Mouse (Mus musculus): ENCODE results near the gene Uchl1.

Uchl1 gene

DNA sequence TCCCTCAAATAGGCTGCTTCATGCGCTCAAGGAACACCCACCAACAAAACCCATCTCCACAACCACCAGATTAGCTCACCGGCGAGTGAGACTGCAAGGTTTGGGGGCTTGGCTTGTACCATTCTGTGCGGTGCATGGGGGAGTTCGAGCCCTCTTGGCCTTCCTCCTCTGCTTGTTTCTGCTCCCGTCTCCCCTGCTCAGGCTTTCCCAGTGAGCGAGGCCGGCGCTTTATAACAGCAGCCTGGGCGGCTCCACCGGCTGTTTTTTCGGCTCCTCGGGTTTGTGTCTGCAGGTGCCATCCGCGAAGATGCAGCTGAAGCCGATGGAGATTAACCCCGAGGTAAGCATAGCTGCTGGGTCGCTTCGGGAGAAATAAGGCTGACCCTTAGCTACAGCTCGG lies at the start of gene Uchl1:
Gene Uchl1, plus strand, starts transcription at position 109 of the 400 bp plus-strand sequence.
- DNase-seq (ENCODE audit: low read depth, low spot score): peak; percentile 97

DNA sequence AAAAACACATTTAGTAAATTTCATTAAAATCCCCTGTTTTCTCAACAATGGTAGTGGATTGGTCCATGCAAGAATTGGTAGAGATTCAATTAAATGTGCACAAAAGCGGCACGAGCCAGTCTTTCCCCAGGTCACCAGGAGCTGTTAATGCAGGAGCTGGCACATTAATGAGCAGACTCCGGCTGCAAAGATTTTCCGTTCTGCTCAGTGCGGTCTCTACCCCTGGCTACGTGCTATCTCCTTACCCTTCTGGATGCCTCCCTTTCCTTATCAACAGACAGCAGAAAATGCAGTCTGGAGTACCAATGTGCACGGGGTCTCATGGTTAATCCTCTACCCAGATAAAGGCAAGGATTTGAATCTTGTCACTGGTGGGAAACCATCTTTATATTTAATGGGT lies 48.1 kb upstream of the Uchl1 start:
- DNase-seq (ENCODE audit: low read depth, low spot score): no peak

DNA sequence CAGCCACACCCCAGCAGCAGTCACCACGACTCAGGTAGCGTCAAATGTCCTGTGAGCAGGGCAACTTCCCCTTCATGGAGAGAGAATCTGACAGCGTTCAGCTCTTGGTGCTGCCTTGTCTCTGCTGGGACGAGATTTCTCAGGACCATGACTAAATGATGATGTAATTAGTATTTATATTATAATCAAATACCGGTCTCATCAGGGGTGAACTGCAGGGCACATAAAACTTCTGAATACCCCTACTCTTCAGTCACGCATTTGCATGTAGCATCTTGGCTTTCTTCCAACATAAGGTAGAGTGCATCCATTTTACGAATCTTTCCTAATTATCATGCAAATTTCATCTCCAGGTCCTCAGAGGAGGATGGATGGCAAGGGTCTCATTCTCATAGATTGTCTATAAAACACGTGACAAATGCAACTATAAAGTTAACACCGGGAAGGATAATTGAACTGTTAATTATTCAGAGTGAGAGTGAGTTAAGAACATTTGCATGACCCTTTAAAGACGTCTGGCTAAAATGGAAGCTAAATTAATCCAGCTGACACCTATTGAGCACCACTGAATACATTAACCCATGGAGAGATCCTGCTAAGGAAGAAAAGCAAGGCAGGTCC lies 40.3 kb upstream of the Uchl1 start:
- no peak for DNase-seq (ENCODE audit: low read depth, low spot score)

DNA sequence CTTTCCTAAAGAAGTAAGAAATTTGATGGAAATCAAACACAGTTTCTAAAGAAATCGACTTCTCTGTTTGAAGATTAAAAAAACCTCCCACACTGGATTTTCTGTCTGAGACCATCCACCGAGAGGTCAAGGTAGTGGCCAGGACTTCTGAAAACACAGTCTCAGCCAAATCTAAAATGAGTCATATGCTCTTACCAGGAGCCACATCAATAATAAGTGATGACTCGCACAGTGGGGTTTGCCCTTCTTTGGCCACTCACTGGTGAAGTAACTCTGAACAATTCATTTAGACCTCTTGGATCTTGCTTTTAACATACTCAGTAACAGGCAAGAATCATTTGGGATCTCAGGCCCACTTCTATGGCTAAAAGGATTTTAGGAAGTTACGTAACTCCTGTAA lies 33.7 kb upstream of the Uchl1 start:
- no peak for DNase-seq (ENCODE audit: low read depth, low spot score)

DNA sequence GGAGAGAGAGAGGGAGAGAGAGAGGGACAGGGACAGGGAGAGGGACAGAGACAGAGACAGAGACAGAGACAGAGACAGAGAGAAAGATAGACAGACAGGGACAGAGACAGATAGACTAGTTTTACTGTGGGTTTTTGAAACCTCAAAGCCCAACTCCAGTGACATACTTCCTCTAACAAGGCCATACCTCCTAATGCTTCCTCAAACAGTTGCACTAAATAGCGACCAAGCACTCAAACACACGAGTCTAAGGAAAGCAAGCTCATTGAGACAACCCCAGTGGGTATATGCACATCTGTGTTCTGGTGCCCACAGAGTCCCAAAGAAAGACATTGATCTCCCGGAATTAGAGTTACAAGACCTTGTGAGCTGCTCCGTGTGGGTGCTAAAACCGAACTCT lies 32.6 kb upstream of the Uchl1 start:
- no peak for DNase-seq (ENCODE audit: low read depth, low spot score)

DNA sequence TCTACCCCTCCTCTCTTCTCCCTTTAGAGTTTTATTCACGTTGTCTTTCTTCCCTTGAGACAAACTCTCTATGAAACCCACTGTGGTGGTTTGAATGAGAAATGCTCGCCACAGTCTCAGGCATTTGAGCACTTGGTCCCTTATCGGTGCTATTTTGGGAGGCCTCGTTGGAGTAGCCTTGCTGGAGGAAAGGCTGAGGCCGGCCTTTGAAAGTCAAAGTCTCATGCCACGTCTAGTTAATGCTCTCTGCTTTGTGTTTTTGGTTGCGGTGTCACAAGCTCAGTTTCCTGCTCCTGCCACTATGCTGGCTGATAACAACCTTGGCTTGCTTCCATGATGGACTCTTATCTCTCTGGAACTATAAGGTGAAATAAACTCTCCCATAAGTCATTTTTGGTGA lies 28.4 kb upstream of the Uchl1 start:
- no peak for DNase-seq (ENCODE audit: low read depth, low spot score)

DNA sequence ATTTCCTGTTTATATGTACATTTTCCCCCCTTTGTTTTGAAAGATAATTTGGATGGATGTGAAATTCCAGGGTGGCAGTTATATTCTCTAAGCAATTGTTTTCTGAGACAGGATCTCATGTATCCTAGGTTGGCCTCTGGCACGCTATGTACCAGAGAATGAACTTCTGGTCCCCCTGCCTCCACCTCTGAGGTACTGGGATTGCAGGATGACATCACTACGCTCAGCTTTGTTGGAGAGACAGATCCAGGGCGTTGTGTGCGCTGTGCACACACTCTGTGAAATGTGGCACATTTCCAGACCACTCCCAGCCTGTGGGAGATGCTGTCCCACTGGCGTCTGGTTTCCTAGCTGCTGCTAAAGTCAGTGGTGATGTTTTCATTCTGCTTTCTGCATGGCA lies 21.7 kb upstream of the Uchl1 start:
- DNase-seq (ENCODE audit: low read depth, low spot score): peak; percentile 5

DNA sequence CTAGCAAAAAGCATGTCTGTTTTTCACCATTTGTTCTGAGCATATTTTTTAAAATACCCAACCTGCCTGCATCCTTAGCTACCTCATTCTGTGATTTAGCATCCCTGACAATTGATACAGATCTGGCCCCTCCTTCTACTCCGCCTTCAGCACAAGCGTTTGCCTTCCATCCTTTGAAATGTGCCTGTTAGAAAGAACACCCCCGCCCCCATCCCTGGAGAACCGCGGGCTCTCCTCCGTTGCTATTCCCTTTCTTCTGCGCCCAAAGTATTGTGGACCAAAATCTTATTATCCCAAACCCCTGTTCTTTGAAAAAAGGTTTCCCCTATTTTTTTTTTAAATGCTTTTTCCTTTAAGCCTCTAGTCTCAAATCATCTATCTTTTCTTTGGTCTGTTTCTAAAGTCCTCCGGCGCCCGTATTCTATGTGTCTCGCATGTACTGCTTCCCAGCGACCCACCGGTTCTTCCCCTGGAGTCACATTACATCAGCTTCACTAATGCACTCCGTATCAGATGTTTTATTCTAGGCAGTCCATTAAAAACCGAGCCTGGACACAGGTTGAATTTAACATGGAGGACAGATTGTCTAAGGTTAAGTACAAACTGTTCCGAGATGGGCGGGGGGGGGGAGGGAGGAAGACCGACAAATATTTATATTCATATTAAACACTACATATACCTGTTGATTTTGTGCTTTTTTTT lies 551 bp upstream of the Uchl1 start:
- DNase-seq (ENCODE audit: low read depth, low spot score): no peak

DNA sequence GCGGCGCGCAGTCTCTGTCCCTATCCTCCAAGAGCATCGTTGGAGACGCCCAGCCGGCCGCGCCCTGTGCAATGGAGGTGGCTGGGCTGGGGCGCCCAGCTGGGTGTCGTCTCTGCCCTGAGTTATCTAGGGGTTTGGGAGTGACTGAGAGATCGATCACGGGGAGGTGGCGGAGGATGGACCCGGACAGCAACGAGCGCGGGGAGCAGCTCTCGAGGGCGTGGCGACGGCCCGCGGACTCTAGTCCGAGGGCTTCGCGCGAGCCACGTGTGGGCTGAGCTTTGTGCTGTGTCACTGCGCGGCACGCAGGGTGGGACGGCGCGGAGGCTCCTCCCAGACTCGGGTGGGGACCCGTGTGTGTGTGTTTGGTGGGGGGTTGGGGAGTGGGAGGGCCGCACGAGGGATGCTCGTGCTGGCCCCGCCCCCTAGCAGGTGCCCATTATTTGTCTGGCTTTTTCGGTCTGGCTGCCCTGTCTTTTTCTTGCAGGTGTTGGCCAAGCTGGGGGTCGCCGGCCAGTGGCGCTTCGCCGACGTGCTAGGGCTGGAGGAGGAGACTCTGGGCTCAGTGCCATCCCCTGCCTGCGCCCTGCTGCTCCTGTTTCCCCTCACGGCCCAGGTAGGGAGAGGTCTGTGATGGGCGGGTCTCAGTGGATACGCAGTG lies 696 bp downstream of the Uchl1 start:
- peak; percentile 88 for DNase-seq (ENCODE audit: low read depth, low spot score)

DNA sequence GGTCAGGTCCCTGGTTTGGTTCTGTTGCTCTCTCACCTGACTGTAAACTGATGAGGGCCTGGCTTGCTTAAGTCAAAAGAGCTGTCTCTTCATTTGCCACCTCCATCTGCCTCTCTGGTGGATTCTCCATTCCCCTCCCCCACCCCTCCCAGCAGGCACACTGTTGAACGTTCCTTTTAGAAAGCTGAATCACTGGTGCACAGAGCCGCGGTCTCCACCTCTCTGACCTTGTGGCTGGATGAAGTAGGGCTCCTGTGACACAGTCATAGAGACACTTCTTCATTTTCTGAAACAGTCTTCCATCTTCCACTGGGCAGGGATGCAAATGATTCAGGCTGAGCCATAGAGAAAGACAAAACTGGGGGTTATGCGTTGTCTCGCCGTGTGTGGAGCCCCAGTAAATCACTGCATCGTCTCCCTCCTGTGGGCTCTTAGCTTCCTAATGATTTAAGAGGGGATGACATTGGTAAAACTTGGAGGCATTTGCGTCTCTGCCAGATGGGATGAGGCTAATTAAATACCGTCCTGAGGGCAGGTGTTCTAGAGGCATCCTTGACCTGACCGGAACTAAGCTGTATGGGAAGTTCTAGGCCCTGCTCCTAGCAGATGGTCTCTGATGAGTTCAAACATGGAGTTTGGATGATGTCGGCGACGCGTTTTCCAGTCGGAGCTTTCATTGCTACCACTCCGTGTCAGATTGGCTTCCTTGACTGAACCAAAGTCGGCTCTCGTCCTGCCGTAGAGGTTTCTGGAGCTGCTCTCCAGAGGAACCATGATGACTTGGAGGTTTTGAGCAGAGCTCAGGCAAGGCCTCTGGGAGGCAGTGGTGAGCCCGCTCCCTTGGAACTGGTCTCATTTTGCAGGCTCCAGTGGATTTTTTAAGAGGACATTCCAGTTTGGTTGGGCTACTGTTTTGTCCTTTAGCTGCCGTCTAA lies 1.8 kb downstream of the Uchl1 start:
- DNase-seq (ENCODE audit: low read depth, low spot score): peak; percentile 73

DNA sequence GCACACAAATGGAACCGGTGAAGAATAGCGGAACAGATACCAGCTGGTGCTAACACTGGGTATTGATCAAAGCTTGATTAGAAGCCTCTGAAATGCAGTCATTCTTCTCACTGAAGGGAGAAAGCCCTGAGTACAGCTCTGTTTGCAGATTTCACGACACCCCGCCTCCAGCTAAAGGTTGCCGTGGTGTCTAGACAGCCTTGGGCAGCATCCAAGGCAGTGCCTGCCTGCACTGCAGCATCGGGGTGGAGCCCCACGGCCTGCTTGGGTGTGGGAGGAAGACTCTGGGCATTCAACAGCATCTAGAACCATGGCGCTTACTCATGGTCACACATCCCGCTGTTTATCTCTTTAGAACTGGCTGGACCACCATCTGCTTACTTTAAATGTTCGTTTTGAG lies 3.3 kb downstream of the Uchl1 start:
- no peak for DNase-seq (ENCODE audit: low read depth, low spot score)

DNA sequence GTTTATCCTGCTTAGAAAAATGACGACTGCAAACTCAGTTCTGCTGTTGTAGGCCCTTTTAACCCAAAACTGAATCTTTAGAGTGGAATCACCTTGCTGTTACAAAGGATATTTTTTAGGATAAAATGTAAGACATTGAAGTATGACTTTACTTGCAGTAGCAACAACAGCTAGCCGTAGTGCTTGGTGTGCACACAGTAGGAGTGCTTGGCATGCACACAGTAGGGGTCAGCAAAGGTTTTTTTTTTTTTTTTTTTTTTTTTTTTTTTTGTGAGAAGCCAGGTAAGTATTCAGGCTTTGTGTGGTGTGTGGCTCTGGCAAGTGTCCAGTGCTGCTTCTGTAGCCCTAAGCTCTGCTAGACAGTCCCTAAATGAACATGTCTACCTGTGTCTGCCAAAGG lies 10.0 kb downstream of the Uchl1 start:
- no peak for DNase-seq (ENCODE audit: low read depth, low spot score)

DNA sequence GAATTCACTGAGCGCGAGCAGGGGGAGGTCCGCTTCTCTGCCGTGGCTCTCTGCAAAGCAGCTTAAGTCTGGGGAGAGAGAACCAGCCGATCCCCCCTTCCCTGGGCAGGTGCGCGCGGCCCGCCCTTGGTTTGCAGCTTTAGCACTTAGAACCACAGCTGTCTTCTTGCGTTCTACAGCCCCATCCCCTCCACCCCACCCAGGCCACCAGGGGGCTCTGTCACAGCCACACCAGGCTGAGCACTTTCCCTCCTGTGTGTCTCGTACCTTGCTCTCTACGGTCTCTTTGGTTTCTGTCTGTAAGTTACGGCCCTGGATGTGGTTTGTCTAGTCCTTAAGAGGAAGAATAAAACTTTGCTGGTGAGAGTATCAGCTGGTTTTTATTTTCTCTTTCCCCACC lies 11.0 kb downstream of the Uchl1 start:
- peak; percentile 68 for DNase-seq (ENCODE audit: low read depth, low spot score)

DNA sequence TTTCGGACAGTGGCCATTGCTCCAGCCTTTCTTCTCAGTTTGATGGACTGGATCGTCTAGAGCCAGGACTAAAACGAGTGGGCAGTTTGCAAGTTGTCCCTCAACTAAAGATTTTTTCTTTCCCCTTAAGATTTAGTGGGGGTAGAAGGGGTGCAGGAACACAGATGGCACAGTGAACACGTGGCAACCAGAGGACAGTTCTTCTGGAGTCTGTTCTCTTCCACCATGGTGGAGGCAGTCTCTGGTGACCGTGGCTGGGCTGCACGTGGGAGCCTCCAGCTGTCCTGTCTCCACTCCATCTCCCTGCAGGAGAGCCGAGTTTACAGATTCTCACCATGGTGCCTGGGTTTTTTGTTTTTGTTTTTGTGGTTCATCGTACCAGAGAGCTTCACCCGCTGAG lies 11.8 kb downstream of the Uchl1 start:
- DNase-seq (ENCODE audit: low read depth, low spot score): no peak

DNA sequence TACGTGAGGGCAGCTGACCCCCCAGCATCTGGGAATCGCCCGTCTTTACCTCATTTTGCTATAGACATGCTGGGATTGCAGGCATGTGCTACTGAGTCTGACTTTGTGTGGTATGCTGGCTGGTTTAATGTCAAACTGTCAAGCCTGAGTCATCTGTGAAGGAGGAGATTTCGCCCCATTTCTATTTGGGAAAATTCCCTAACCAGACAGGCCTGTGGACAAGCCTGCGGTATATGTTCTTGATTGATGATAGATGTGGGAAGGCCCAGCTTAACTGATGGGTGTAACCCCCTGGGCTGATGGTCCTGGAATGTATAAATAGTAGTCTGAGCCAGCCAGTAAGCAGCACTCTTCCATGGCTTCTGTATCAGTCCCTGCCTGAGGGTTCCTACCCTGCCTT lies 12.4 kb downstream of the Uchl1 start:
- no peak for DNase-seq (ENCODE audit: low read depth, low spot score)

DNA sequence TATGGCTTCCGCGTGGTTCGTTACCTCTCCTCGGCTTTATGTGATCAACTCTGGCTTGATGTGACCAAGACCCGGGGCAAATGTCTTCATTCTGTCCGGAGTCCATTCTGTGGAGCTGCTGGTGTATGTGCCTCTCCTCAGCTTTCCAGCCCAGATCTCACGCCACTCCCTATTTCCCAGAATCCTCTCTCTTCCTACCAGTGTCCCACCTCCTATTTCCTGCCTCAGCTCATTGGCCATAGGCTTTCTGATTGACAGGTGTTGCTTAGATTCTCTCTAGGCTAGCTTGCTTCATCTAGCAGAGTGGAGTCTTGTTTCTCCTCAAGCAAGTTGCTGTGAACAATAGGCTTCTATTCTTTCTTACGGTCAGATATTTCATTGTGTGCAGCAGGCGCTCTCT lies 13.9 kb downstream of the Uchl1 start:
- peak; percentile 94 for DNase-seq (ENCODE audit: low read depth, low spot score)

DNA sequence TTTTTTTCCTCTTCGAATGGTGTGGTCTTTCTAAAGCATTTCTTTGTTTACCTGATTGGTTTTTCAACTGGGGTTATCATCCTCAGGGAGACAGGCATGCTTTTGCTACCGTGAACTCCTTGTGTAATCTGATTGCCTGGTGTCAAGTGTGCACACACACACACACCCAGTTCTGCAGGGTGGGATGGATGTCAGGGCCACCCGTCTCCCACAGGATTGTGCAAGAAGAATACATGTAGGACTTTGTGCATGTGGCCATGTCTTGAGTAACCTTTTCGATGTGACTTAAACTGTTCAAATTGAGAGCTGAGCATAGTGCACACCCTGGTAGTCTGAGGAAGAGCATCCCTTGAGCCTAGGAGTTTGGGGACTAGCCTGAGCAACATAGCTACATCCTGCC lies 17.3 kb downstream of the Uchl1 start:
- DNase-seq (ENCODE audit: low read depth, low spot score): no peak

DNA sequence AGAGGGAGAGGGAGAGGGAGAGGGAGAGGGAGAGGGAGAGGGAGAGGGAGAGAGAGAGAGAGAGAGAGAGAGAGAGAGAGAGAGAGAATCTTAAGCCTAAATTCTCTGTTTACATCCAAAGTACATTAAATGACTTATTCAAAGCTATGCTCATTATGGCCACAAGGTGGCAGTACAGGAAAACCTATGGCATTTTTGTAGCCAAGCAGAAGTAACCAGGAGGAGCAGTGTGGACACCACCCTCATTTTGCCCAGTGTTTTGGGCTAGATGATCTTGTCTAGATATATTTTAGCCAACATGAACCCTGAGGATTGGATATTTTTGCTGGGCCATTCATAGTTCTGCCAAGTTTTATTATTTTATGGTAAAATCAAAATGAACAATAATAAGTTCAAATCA lies 21.2 kb downstream of the Uchl1 start:
- DNase-seq (ENCODE audit: low read depth, low spot score): peak; percentile 70

DNA sequence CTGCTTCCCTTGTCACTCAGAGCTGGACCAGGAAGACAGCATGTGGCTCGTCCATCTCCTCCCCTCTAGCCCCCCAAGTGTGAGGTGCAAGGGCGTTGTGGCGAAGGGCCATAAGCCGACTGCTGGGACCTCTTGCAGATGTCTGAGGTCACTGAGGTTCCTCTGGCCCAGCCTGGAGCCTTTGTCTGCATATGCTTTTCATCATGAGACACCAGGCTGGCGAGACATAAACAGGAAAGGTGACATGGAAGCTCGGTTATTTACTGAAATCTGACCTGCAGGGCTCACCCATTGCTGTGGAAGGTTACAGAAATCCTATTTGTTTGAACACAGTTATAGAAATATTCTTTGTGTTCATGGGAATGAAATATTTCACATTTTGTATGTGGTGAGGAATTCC lies 24.0 kb downstream of the Uchl1 start:
- no peak for DNase-seq (ENCODE audit: low read depth, low spot score)

DNA sequence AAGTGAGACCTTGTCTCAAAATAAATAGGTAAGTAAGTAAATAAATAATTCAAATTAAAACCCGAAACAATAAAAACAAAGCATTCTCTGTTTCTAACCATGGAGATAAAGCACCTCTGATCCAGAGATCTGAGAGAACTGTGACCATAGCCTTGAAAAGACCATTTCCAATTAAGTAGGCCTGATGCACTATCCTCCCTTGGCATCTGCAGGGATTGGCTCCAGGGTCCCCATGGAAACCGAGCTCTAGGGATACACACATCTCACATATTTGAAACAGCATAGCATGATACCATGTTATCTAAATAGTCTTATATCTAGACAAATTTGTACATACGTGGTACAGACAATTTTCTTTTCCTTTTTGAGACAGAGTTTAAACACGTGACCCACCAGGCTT lies 26.1 kb downstream of the Uchl1 start:
- DNase-seq (ENCODE audit: low read depth, low spot score): no peak

DNA sequence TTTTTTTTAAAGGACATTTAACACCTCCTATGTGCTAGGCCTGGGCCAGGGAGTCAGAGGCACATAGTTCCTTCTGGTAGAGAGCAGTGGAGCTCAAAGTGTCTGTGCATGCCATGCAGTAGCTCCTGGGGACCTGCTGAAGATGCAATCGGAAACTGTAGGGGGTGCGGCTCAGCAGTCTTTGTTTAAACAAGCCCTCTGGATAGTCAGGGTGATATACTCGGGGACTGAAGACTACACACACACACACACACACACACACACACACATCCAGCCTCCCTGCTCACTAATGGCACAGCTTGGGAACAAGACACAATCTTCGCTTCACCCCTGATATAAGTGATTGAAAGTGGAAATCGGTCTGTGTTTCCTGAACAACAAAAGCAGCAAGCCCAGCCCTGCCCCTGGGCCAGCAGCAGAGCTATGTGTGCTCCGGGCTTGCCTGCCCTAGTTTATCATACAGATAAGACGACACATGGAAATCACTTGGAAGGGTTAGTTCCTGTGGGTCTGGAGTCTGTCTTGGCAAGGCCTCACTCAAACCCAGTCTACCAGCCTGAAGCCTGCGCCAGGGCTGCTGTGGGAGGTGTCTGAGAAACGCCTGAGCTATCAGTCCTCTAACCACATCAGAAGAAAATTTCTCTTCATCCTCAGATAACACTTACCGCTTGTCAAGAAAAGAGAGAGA lies 27.6 kb downstream of the Uchl1 start:
- no peak for DNase-seq (ENCODE audit: low read depth, low spot score)

DNA sequence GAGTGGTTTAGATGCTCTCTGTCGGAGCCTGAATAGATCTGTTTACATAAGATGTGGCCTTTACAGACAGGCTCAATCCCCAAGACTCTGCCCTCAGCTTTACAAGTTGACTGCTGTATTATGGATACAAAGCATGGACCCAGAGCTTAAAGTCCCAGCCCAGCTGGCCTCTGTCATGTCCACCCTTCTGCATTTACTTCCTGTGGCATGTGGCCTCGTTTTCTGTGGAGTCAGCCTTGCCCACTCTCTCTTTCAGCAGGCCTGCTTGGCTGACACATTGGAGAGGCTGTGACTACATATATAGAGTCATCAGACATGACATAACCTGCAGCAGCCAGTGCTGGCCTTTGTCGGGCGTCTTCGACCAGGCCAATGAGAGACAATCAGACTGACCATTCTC lies 32.0 kb downstream of the Uchl1 start:
- no peak for DNase-seq (ENCODE audit: low read depth, low spot score)

Measured in R1 (cell line).